Mouse (Mus musculus): ENCODE measurements at regions not wholly inside any gene's neighbourhood (a gene's known extent, or its start where the extent isn't known, plus 50 kb on each side); places are given as distances from the start of the nearest gene placed in this dataset.

GRCm38 (mm10) chr14:58967163-58967562 lies 175.5 kb downstream of the 1700129C05Rik start:
- no peaks in the 10 kb centered on the region for H3K4me1 ChIP-seq (replicated peaks)
- 79% methylated on average over 1 of the region's 1 CpGs for WGBS
- no peak for ATAC-seq (ENCODE audit: insufficient number of reproducible peaks, insufficient read depth, low FRiP score, low TSS enrichment, low read depth)
- no peak overlapping the region for H3K27ac ChIP-seq
- no peak overlapping the region for H3K9ac ChIP-seq (replicated peaks)
- H3K36me3 ChIP-seq: no peaks in the 10 kb centered on the region
- H3K4me2 ChIP-seq: no peak overlapping the region
- no peak overlapping the region for H3K4me3 ChIP-seq (replicated peaks)
- no peaks in the 10 kb centered on the region for H3K27me3 ChIP-seq
- no peaks in the 10 kb centered on the region for H3K9me3 ChIP-seq

GRCm38 (mm10) chr14:58944958-58945357 lies 197.7 kb downstream of the 1700129C05Rik start:
- 88% methylated on average over 2 of the region's 2 CpGs for WGBS
- Histone ChIP-seq H3K9me3 (no peaks in the 10 kb centered on the region), H3K4me3 (replicated peaks) (no peak overlapping the region), H3K27me3 (no peaks in the 10 kb centered on the region), H3K4me2 (no peak overlapping the region), H3K4me1 (replicated peaks) (no peaks in the 10 kb centered on the region), H3K9ac (replicated peaks) (no peak overlapping the region), H3K27ac (no peak overlapping the region), H3K36me3 (no peaks in the 10 kb centered on the region)
- ATAC-seq (ENCODE audit: insufficient number of reproducible peaks, insufficient read depth, low FRiP score, low TSS enrichment, low read depth): no peak

GRCm38 (mm10) chr14:58943267-58943765 lies 199.4 kb downstream of the 1700129C05Rik start:
- H3K4me1 ChIP-seq (replicated peaks): no peaks in the 10 kb centered on the region; the same call in 1 of the 2 replicates
- ATAC-seq (ENCODE audit: insufficient number of reproducible peaks, insufficient read depth, low FRiP score, low TSS enrichment, low read depth): no peak
- 86% methylated on average over 1 of the region's 1 CpGs for WGBS

GRCm38 (mm10) chr14:58939086-58939485 lies 203.6 kb downstream of the 1700129C05Rik start:
- Histone ChIP-seq H3K4me3 (replicated peaks) (no peak overlapping the region), H3K4me2 (no peak overlapping the region), H3K9ac (replicated peaks) (no peak overlapping the region), H3K27me3 (no peaks in the 10 kb centered on the region), H3K9me3 (no peaks in the 10 kb centered on the region), H3K27ac (no peak overlapping the region), H3K36me3 (no peaks in the 10 kb centered on the region), H3K4me1 (replicated peaks) (no peaks in the 10 kb centered on the region; the same call in 1 of the 2 replicates)
- 83% methylated on average over 1 of the region's 1 CpGs for WGBS
- ATAC-seq (ENCODE audit: insufficient number of reproducible peaks, insufficient read depth, low FRiP score, low TSS enrichment, low read depth): no peak

More at GRCm38 (mm10) chr14:58943267-58943765, 199.4 kb downstream of the 1700129C05Rik start:
- Histone ChIP-seq H3K27me3 (no peaks in the 10 kb centered on the region), H3K27ac (no peak overlapping the region), H3K9me3 (no peaks in the 10 kb centered on the region), H3K4me2 (no peak overlapping the region), H3K9ac (replicated peaks) (no peak overlapping the region), H3K4me3 (replicated peaks) (no peak overlapping the region), H3K36me3 (no peaks in the 10 kb centered on the region)

- Histone ChIP-seq H3K9ac (replicated peaks) (no peak overlapping the region), H3K36me3 (no peaks in the 10 kb centered on the region), H3K4me1 (replicated peaks) (no peaks in the 10 kb centered on the region; the same call in 1 of the 2 replicates), H3K27ac (no peak overlapping the region), H3K9me3 (no peaks in the 10 kb centered on the region), H3K4me2 (no peak overlapping the region), H3K27me3 (no peaks in the 10 kb centered on the region), H3K4me3 (replicated peaks) (no peak overlapping the region)
- ATAC-seq (ENCODE audit: insufficient number of reproducible peaks, insufficient read depth, low FRiP score, low TSS enrichment, low read depth): no peak
- 69% methylated on average over 5 of the region's 5 CpGs for WGBS
Observed at GRCm38 (mm10) chr14:58938601-58938970, 204.1 kb downstream of the 1700129C05Rik start.

- Histone ChIP-seq H3K9ac (replicated peaks) (no peak overlapping the region), H3K4me2 (no peak overlapping the region), H3K36me3 (no peaks in the 10 kb centered on the region), H3K4me3 (replicated peaks) (no peak overlapping the region), H3K9me3 (no peaks in the 10 kb centered on the region), H3K4me1 (replicated peaks) (no peaks in the 10 kb centered on the region; the same call in 1 of the 2 replicates), H3K27ac (no peak overlapping the region), H3K27me3 (no peaks in the 10 kb centered on the region)
- no peak for ATAC-seq (ENCODE audit: insufficient number of reproducible peaks, insufficient read depth, low FRiP score, low TSS enrichment, low read depth)
- 84% methylated on average over 12 of the region's 12 CpGs for WGBS
Observed at GRCm38 (mm10) chr14:58937791-58938600, 204.7 kb downstream of the 1700129C05Rik start.

GRCm38 (mm10) chr14:58937331-58937730 lies 205.4 kb downstream of the 1700129C05Rik start:
- Histone ChIP-seq H3K4me1 (replicated peaks) (no peaks in the 10 kb centered on the region; the same call in 1 of the 2 replicates), H3K27me3 (no peaks in the 10 kb centered on the region), H3K4me3 (replicated peaks) (no peak overlapping the region), H3K9me3 (no peaks in the 10 kb centered on the region), H3K4me2 (no peak overlapping the region), H3K36me3 (no peaks in the 10 kb centered on the region), H3K27ac (no peak overlapping the region), H3K9ac (replicated peaks) (no peak overlapping the region)
- 48% methylated on average over 8 of the region's 8 CpGs for WGBS
- ATAC-seq (ENCODE audit: insufficient number of reproducible peaks, insufficient read depth, low FRiP score, low TSS enrichment, low read depth): no peak

- H3K27me3 ChIP-seq: no peaks in the 10 kb centered on the region
- no peaks in the 10 kb centered on the region; the same call in 1 of the 2 replicates for H3K4me1 ChIP-seq (replicated peaks)
- no peaks in the 10 kb centered on the region for H3K9me3 ChIP-seq
- H3K4me2 ChIP-seq: no peak overlapping the region
- no peak overlapping the region for H3K27ac ChIP-seq
- no peaks in the 10 kb centered on the region for H3K36me3 ChIP-seq
- no peak overlapping the region for H3K4me3 ChIP-seq (replicated peaks)
- ATAC-seq (ENCODE audit: insufficient number of reproducible peaks, insufficient read depth, low FRiP score, low TSS enrichment, low read depth): no peak
- no peak overlapping the region for H3K9ac ChIP-seq (replicated peaks)
- WGBS: 89% methylated on average over 2 of the region's 2 CpGs
Observed at GRCm38 (mm10) chr14:58936131-58936530, 206.6 kb downstream of the 1700129C05Rik start.

- H3K4me3 ChIP-seq (replicated peaks): no peak overlapping the region
- no peaks in the 10 kb centered on the region for H3K9me3 ChIP-seq
- H3K9ac ChIP-seq (replicated peaks): no peak overlapping the region
- no peaks in the 10 kb centered on the region for H3K27me3 ChIP-seq
- ATAC-seq (ENCODE audit: insufficient number of reproducible peaks, insufficient read depth, low FRiP score, low TSS enrichment, low read depth): no peak
- H3K27ac ChIP-seq: no peak overlapping the region
- H3K4me1 ChIP-seq (replicated peaks): peaks cover 4% of the 10 kb centered on the region
- 42% methylated on average over 9 of the region's 9 CpGs for WGBS
- H3K36me3 ChIP-seq: no peaks in the 10 kb centered on the region
- H3K4me2 ChIP-seq: no peak overlapping the region
Observed at GRCm38 (mm10) chr14:58917853-58918252, 224.8 kb downstream of the 1700129C05Rik start.

- Histone ChIP-seq H3K4me1 (replicated peaks) (peaks cover 4% of the 10 kb centered on the region), H3K4me2 (no peak overlapping the region), H3K27me3 (no peaks in the 10 kb centered on the region), H3K9me3 (no peaks in the 10 kb centered on the region), H3K27ac (no peak overlapping the region), H3K4me3 (replicated peaks) (no peak overlapping the region), H3K9ac (replicated peaks) (no peak overlapping the region), H3K36me3 (no peaks in the 10 kb centered on the region)
- ATAC-seq (ENCODE audit: insufficient number of reproducible peaks, insufficient read depth, low FRiP score, low TSS enrichment, low read depth): no peak
- 82% methylated on average over 3 of the region's 3 CpGs for WGBS
Observed at GRCm38 (mm10) chr14:58917228-58917627, 225.5 kb downstream of the 1700129C05Rik start.

- 85% methylated on average over 3 of the region's 3 CpGs for WGBS
- Histone ChIP-seq H3K36me3 (no peaks in the 10 kb centered on the region), H3K4me2 (no peak overlapping the region), H3K27me3 (no peaks in the 10 kb centered on the region), H3K9me3 (no peaks in the 10 kb centered on the region), H3K4me3 (replicated peaks) (no peak overlapping the region), H3K9ac (replicated peaks) (no peak overlapping the region), H3K4me1 (replicated peaks) (peaks cover 4% of the 10 kb centered on the region), H3K27ac (no peak overlapping the region)
- ATAC-seq (ENCODE audit: insufficient number of reproducible peaks, insufficient read depth, low FRiP score, low TSS enrichment, low read depth): no peak
Observed at GRCm38 (mm10) chr14:58914937-58915336, 227.8 kb downstream of the 1700129C05Rik start.
